Mouse (Mus musculus): ENCODE measurements at regions not wholly inside any gene's neighbourhood (a gene's known extent, or its start where the extent isn't known, plus 50 kb on each side); places are given as distances from the start of the nearest gene placed in this dataset.

- no peaks in the 10 kb centered on the region for H3K9me3 ChIP-seq (ENCODE audit: control insufficient read depth, low read depth, low read length)
- 68% methylated on average over 6 of the region's 6 CpGs for WGBS
- no peaks in the 10 kb centered on the region for H3K27me3 ChIP-seq (ENCODE audit: control insufficient read depth, insufficient read depth, low read length)
- H3K9ac ChIP-seq (replicated peaks; ENCODE audit: low read depth, low read length), result no peak overlapping the region
- H3K36me3 ChIP-seq (ENCODE audit: control insufficient read depth, insufficient read depth, low read length), result no peaks in the 10 kb centered on the region
- H3K4me3 ChIP-seq (ENCODE audit: low read depth, low read length), result no peak overlapping the region
- no peaks in the 10 kb centered on the region for H3K4me1 ChIP-seq (ENCODE audit: control insufficient read depth, insufficient read depth, low read length)
- no peak overlapping the region for H3K4me2 ChIP-seq (replicated peaks; ENCODE audit: low read depth, low read length)
- H3K27ac ChIP-seq (ENCODE audit: low read length), result no peak overlapping the region
- no peak for ATAC-seq (ENCODE audit: insufficient number of reproducible peaks, insufficient read depth, low FRiP score, low read depth)
Observed at GRCm38 (mm10) chr2:50588652-50589051, 292.1 kb upstream of the Mmadhc start.

DNA sequence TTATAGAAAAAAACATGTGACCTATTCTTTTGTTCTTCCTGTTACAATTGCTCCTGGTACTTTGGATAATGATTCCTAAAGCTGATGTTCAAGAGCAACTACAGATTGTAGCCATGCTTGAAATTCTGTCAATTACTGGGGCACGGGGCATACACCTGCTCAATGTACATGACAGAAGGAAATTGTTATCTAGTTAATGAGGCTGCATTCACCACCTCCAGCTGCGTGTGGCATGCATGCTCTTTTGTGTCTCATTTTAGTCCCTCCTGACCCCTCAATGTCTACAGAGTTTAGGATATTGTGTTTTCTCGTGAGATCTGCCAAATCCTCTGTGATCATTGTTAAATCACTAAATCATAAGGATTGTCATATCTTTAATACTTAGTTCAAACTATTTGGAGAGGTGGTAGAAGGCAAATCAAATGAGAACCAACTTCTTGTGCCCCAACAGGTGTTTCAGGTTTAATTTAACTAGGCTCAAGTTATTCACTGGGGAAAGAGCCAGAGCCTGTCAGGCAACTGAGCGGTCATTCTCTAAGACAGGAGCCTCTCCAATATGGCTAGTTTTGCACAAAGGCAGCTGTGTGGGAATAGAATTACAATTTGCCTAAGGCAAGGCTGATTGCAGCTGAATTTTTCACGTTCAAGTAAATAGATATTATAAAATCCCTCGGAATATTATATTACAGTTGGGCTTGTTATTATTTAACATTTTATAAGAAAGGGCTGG, 289.9 kb upstream of the Mmadhc start:
- Histone ChIP-seq H3K9ac (replicated peaks; ENCODE audit: low read depth, low read length) (no peak overlapping the region), H3K4me3 (ENCODE audit: low read depth, low read length) (no peak overlapping the region), H3K4me1 (ENCODE audit: control insufficient read depth, insufficient read depth, low read length) (no peaks in the 10 kb centered on the region), H3K9me3 (ENCODE audit: control insufficient read depth, low read depth, low read length) (no peaks in the 10 kb centered on the region), H3K4me2 (replicated peaks; ENCODE audit: low read depth, low read length) (no peak overlapping the region), H3K36me3 (ENCODE audit: control insufficient read depth, insufficient read depth, low read length) (no peaks in the 10 kb centered on the region), H3K27me3 (ENCODE audit: control insufficient read depth, insufficient read depth, low read length) (no peaks in the 10 kb centered on the region), H3K27ac (ENCODE audit: low read length) (no peak overlapping the region)
- no peak for ATAC-seq (ENCODE audit: insufficient number of reproducible peaks, insufficient read depth, low FRiP score, low read depth)
- 60% methylated on average over 6 of the region's 6 CpGs for WGBS

DNA sequence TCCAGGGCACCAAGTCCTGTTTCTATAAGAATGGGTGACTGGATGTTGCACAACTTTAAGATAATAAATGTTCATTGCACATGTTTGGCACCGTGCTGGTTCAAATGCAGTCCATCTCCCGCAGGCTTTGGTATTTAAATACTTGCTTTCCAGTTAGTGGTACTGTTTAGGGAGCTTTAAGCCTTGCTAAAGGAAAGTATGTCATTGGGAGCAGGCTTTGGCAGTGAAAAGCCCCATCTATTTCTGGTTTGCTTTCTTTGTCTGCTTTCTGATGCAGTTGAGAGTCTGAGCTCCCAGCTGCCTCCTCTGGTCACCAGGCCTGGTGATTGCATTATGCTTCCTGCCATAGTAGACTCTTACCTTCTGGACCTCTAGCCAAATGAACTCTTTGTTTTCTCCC, 283.0 kb upstream of the Mmadhc start:
- Histone ChIP-seq H3K4me3 (ENCODE audit: low read depth, low read length) (no peak overlapping the region), H3K4me2 (replicated peaks; ENCODE audit: low read depth, low read length) (no peak overlapping the region), H3K4me1 (ENCODE audit: control insufficient read depth, insufficient read depth, low read length) (no peaks in the 10 kb centered on the region), H3K27me3 (ENCODE audit: control insufficient read depth, insufficient read depth, low read length) (no peaks in the 10 kb centered on the region), H3K9me3 (ENCODE audit: control insufficient read depth, low read depth, low read length) (no peaks in the 10 kb centered on the region), H3K9ac (replicated peaks; ENCODE audit: low read depth, low read length) (no peak overlapping the region), H3K27ac (ENCODE audit: low read length) (no peak overlapping the region), H3K36me3 (ENCODE audit: control insufficient read depth, insufficient read depth, low read length) (no peaks in the 10 kb centered on the region)
- ATAC-seq (ENCODE audit: insufficient number of reproducible peaks, insufficient read depth, low FRiP score, low read depth), result no peak
- 72% methylated on average over 2 of the region's 2 CpGs for WGBS

DNA sequence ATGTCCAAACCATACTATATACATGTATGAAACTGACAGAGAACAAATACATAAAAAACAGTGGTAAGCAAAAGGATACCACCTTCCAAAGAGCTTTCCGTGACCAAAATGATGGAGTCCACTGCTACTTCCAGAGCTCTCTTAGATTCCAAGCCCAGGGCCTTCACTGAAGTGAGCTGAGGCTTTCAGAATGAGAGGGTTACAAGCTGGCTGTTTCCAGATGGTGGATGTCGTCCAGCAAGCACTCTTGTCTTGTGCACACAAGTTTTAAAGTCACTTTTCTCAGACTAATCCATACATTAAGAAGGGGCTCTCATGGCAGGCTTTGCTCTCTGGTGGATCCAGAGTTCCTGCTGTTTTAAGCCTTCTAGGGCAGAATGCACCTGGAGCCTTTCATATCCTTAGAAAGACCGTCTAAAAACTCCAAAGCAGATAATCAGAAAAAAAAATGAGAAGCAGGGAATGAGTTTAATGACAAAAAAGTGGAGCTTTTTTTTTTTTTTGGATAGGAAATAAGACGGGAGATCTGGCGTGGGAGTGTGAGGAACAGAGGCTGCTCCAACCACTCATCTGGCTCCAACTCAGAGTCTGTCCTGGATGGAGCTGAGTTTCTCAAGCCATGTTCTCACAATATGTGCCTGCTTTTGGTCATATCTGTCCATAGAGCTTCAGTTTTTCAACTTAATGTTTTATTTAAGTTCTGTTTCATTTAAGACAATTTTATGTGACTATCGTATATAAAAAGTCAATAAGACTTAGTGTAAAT, 281.9 kb upstream of the Mmadhc start:
- Histone ChIP-seq H3K36me3 (ENCODE audit: control insufficient read depth, insufficient read depth, low read length) (no peaks in the 10 kb centered on the region), H3K9ac (replicated peaks; ENCODE audit: low read depth, low read length) (no peak overlapping the region), H3K4me3 (ENCODE audit: low read depth, low read length) (no peak overlapping the region), H3K27ac (ENCODE audit: low read length) (no peak overlapping the region), H3K27me3 (ENCODE audit: control insufficient read depth, insufficient read depth, low read length) (no peaks in the 10 kb centered on the region), H3K4me1 (ENCODE audit: control insufficient read depth, insufficient read depth, low read length) (no peaks in the 10 kb centered on the region), H3K4me2 (replicated peaks; ENCODE audit: low read depth, low read length) (no peak overlapping the region), H3K9me3 (ENCODE audit: control insufficient read depth, low read depth, low read length) (no peaks in the 10 kb centered on the region)
- 48% methylated on average over 6 of the region's 6 CpGs for WGBS
- ATAC-seq (ENCODE audit: insufficient number of reproducible peaks, insufficient read depth, low FRiP score, low read depth), result no peak

- H3K9me3 ChIP-seq (ENCODE audit: control insufficient read depth, low read depth, low read length), result no peaks in the 10 kb centered on the region
- no peak for ATAC-seq (ENCODE audit: insufficient number of reproducible peaks, insufficient read depth, low FRiP score, low read depth)
- 92% methylated on average over 9 of the region's 9 CpGs for WGBS
- H3K27ac ChIP-seq (ENCODE audit: low read length), result no peak overlapping the region
- no peak overlapping the region for H3K9ac ChIP-seq (replicated peaks; ENCODE audit: low read depth, low read length)
- no peak overlapping the region for H3K4me3 ChIP-seq (ENCODE audit: low read depth, low read length)
- H3K4me2 ChIP-seq (replicated peaks; ENCODE audit: low read depth, low read length), result no peak overlapping the region
- peaks cover 3% of the 10 kb centered on the region; the same call in 1 of the 2 replicates for H3K4me1 ChIP-seq (ENCODE audit: control insufficient read depth, insufficient read depth, low read length)
- H3K27me3 ChIP-seq (ENCODE audit: control insufficient read depth, insufficient read depth, low read length), result no peaks in the 10 kb centered on the region
- H3K36me3 ChIP-seq (ENCODE audit: control insufficient read depth, insufficient read depth, low read length), result no peaks in the 10 kb centered on the region
Observed at GRCm38 (mm10) chr2:50577736-50578135, 281.1 kb upstream of the Mmadhc start.

DNA sequence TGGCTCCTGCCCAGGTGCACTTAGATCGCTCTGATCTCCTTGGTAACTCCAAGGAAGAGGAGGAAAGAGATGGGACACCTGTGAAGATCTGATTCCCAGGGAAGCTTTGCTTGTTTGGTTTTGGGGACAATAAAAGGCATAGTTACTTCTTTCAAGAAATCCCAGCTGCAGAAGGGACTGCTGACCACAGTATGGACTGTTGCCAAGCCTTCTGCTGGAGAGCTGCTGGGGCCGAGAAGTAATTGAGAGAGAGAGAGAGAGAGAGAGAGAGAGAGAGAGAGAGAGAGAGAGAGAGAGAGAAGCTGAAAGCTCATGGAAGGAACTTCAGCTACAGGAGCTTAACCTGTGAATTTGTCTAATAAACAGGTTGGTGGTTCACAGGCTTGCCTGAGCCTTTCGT, 276.9 kb upstream of the Mmadhc start:
- Histone ChIP-seq H3K27me3 (ENCODE audit: control insufficient read depth, insufficient read depth, low read length) (no peaks in the 10 kb centered on the region), H3K36me3 (ENCODE audit: control insufficient read depth, insufficient read depth, low read length) (no peaks in the 10 kb centered on the region), H3K4me3 (ENCODE audit: low read depth, low read length) (no peak overlapping the region), H3K4me1 (ENCODE audit: control insufficient read depth, insufficient read depth, low read length) (peaks cover 3% of the 10 kb centered on the region; the same call in 1 of the 2 replicates), H3K9ac (replicated peaks; ENCODE audit: low read depth, low read length) (no peak overlapping the region), H3K4me2 (replicated peaks; ENCODE audit: low read depth, low read length) (no peak overlapping the region), H3K27ac (ENCODE audit: low read length) (no peak overlapping the region), H3K9me3 (ENCODE audit: control insufficient read depth, low read depth, low read length) (no peaks in the 10 kb centered on the region)
- 43% methylated on average over 3 of the region's 3 CpGs for WGBS
- no peak for ATAC-seq (ENCODE audit: insufficient number of reproducible peaks, insufficient read depth, low FRiP score, low read depth)

DNA sequence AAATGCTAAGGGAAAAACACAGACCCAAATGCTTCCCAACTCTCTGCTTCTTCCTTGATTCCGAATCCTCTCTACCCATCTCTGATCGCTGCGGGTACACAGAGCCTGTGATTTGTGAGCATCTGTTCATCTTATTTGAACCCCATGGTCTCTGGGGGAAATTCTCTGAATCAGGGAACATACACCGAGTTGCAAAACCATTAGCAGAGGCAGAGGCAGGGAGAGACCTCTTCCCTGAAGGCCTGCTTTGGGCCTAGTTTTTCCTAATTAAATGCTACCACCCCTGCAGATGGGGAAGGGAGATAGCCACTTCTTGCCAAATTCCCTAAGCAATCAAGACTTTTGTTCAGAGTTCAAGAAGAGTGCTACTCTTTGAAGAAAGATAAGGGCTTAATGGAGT, 274.4 kb upstream of the Mmadhc start:
- 76% methylated on average over 4 of the region's 4 CpGs for WGBS

DNA sequence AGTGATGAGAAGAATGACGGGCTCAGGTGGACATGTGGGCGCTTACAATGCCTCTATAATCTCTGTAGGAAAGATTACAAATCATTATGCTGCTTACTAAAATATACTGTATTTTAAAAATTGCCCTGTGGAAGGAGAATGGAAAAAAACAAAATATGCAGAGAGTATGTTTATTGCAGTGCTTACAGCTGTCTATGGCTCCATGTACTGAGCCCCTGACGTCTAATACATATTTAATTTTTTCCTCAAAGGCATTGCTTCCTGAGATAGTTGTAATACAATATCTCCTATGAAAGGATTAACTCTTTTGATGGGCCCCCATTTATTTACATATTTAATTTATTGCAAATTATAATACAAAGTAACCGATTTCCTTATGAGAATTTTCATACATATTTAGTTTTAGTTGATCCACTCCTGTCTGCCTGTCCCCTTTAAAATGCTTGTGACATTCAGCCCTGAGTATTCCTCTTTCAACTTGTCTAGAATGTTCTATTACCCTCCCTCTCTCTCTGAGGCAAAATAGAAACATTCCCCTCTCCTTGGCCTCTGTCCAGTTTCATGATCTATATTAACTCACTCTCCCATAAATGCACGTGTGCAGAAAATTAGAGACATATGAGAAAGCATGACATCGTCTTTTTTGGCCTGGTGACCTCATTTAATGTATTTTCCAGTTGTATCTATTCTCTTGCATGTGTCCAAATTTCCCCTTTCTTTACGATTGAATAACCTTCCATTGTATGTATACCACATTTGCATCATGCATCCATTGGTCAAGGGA, 273.1 kb upstream of the Mmadhc start:
- Histone ChIP-seq H3K4me2 (replicated peaks; ENCODE audit: low read depth, low read length) (no peak overlapping the region), H3K27ac (ENCODE audit: low read length) (no peak overlapping the region), H3K27me3 (ENCODE audit: control insufficient read depth, insufficient read depth, low read length) (no peaks in the 10 kb centered on the region), H3K4me1 (ENCODE audit: control insufficient read depth, insufficient read depth, low read length) (peaks cover 3% of the 10 kb centered on the region; the same call in 1 of the 2 replicates), H3K4me3 (ENCODE audit: low read depth, low read length) (no peak overlapping the region), H3K36me3 (ENCODE audit: control insufficient read depth, insufficient read depth, low read length) (no peaks in the 10 kb centered on the region), H3K9ac (replicated peaks; ENCODE audit: low read depth, low read length) (no peak overlapping the region), H3K9me3 (ENCODE audit: control insufficient read depth, low read depth, low read length) (no peaks in the 10 kb centered on the region)
- 74% methylated on average over 7 of the region's 7 CpGs for WGBS
- ATAC-seq (ENCODE audit: insufficient number of reproducible peaks, insufficient read depth, low FRiP score, low read depth), result no peak

More for the DNA sequence above, 274.4 kb upstream of the Mmadhc start:
- H3K27ac ChIP-seq (ENCODE audit: low read length), result no peak overlapping the region
- no peak overlapping the region for H3K4me2 ChIP-seq (replicated peaks; ENCODE audit: low read depth, low read length)
- no peaks in the 10 kb centered on the region for H3K27me3 ChIP-seq (ENCODE audit: control insufficient read depth, insufficient read depth, low read length)
- no peak overlapping the region for H3K9ac ChIP-seq (replicated peaks; ENCODE audit: low read depth, low read length)
- no peak overlapping the region for H3K4me3 ChIP-seq (ENCODE audit: low read depth, low read length)
- ATAC-seq (ENCODE audit: insufficient number of reproducible peaks, insufficient read depth, low FRiP score, low read depth), result no peak
- H3K36me3 ChIP-seq (ENCODE audit: control insufficient read depth, insufficient read depth, low read length), result no peaks in the 10 kb centered on the region
- peaks cover 3% of the 10 kb centered on the region; the same call in 1 of the 2 replicates for H3K4me1 ChIP-seq (ENCODE audit: control insufficient read depth, insufficient read depth, low read length)
- H3K9me3 ChIP-seq (ENCODE audit: control insufficient read depth, low read depth, low read length), result no peaks in the 10 kb centered on the region
